Mouse (Mus musculus) induced T-regulatory cell, adult 2 months (primary cell): Measurements from ENCODE around the gene Olfr666.
"Not testable (repeated sequence)": the region's sequence is repeated elsewhere in the genome, so short reads cannot be mapped to it uniquely, and the experiment has no call there.

Source experiments
- DNase-seq: peaks from one replicate; pipeline ENCODE4 v3.0.0-alpha.2; 2012; ENCODE audit warnings: low read depth

The Olfr666 gene

DNA sequence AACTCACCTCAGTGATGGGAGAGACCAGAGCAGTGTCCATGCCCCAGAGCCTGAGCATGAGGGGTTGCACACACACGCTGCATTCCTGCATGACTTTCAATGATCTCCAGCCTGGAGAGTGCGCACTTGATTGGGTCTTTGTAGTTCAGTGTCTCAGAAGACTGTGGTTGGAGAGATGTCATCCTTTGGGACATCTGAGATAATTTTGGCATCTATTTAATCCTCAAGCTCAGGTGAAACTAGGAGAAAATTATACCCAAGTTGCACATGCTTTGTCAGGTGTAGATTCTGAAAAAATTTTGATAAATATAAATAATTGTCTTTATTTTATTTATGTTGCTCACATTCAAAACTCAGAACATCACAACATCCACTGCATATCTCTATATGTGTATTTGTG lies at the start of gene Olfr666:
TSS of gene Olfr666 (minus strand) at position 101 of the 400 bp plus-strand sequence.
- DNase-seq, result no peak

DNA sequence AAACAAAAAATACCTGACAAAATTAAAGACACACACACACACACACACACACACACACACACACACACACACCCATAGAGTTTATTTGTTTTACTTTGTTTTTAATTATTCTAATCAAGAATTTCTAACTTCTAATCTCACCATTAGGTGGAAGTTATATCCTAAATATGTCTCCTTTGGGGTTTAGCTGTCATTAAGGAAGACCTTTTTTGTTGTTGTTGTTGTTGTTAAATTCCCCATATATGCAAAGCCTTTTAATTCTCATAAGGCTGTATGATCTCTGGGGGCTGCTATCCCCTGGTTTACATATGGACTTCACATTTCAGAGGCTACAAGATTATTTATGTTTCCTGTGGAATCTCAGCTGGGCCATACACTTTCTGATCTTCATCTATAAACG lies 38.2 kb upstream of the Olfr666 start, which contains the start of gene Olfr669:
TSS of gene Olfr669 (plus strand) at position 301 of the 400 bp plus-strand sequence.
- DNase-seq, result no peak

DNA sequence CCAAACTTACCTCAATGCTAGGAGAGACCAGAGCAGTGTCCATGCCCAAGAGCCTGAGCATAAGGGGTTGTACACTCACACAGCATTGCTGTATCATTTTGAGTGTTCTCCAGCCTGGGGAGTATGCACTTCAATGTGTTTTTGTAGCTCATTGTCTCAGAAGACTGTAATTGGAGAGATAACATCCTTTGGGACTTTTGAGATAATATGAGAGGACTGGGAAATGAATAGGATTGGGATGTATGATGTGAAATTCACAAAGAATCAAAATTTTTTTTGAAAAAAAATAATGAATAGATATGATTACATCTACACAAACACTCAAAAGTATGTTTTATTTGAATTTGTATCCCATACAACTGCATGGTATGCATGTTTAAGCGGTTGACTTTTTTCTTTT lies 32.2 kb upstream of the Olfr666 start, which contains the start of gene Olfr668:
TSS of gene Olfr668 (minus strand) at position 101 of the 400 bp plus-strand sequence.
- DNase-seq, result no peak

DNA sequence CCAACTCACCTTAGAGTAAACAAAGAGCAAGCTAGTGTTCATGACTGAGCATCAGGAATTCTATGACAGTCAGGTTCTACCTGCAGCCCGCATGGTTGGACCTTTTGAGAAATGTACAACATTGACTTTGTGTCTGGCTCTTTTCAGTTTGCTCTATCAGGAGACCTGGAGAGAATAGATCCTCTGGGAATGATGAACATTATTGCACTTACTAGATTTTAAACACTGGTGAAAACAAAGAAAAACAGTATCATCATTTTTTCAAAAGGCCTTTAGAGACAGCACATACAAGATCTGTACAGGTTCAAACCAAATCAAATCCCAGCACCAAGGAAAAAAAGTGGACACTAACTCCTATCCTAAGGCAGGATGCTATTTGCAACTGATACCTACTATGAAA lies 25.6 kb upstream of the Olfr666 start, which contains the start of gene Olfr667:
TSS of gene Olfr667 (minus strand) at position 101 of the 400 bp plus-strand sequence.
- DNase-seq, result no peak

DNA sequence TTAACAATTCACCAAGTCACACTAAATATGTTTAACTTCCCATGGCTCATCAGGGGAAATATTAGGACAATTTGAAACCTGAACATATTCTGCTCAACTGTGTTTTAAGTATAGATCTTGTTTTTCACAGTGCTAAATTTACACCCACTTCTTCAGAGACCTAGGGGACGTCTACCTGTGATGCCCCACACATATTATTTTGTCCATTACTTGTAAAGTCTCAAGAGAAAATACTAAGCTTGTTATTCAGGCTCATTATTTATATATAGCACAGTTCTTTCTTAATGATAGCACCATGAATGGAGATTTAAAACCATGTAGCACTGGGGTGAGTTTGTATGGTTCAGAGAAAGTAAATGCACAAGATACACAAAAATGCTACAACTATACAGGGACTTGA lies 18.0 kb downstream of the Olfr666 start, which contains the start of gene Olfr665:
TSS of gene Olfr665 (plus strand) at position 301 of the 400 bp plus-strand sequence.
- no peak for DNase-seq

DNA sequence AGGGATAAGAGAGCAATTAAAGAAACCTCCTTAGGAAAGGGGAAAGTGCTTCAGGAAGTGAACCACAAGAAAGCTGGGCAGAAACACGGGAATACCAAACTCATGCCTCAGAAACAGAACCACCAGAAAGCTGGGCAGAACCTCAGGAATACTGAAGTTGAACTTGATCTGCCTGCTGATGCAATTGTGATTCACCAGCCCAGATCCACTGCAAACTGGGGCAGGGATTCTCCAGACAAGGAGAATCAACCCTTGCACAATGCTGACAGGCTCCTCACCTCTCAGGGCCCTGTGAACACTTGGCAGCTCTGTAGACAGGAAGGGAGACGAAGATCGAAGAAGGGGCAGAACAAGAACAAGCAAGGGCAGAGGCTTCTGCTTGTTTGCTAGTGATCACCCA lies 34.4 kb downstream of the Olfr666 start:
- no peak for DNase-seq

DNA sequence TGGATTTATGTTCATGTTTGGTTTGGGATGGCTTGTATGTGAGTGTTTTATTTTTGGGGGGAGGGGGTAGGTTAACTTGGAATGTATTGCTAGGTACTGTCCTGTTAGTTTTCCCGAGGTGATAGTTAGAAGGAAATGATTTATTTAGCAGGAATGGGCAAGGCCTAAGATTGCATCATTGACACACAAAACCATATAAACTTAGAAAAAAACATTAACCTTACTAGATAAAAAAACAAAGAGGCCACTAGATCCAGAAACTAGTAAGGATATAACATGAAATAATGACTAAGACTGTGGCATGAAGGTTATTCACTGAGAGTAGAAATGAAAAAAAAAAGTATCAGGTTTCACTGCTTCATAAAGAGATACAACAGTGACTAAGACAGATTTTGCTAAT lies 38.1 kb downstream of the Olfr666 start:
- no peak for DNase-seq

DNA sequence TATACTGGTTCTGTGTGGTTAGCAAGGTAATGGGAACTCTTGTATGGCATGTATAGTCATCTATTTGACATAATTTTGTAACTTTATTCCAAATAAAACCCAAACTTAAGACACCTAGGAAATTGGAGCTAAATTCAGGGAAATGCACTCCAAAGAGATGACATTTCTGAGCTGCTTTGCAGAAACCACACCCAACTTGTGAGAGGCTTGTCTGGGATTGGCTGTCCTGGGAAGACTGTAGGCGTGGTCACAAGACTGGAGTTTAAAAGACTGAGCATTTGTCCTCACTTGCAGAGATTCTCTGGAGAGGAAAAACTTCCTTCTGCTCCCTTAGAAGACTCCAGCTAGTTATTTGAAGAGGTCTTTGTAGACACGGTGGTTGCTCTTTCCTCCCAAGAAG lies 39.0 kb downstream of the Olfr666 start, which contains the start of gene Usp17la:
TSS of gene Usp17la (plus strand) at position 301 of the 400 bp plus-strand sequence.
- DNase-seq, result not testable (repeated sequence)

DNA sequence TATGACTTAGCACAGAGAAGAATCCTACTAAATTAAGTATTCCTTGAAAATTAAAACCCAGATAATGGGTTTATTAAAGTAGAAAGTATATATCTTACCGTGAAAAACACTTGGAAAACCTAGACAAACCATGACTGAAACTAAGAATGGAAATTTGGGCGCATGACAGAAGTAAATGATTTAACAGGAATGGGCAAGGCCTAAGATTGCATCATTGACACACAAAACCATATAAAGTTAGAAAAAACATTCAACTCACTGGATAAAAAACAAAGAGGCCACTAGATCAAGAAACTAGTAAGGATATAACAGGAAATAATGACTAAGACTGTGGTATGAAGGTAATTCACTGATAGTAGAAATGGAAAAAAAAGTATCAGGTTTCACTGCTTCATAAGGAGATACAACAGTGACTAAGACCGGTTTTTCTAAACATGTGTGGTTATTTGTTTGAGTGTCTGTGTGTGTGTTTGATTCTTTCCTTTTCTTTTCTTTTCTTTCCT lies 40.5 kb downstream of the Olfr666 start:
- DNase-seq, result no peak

DNA sequence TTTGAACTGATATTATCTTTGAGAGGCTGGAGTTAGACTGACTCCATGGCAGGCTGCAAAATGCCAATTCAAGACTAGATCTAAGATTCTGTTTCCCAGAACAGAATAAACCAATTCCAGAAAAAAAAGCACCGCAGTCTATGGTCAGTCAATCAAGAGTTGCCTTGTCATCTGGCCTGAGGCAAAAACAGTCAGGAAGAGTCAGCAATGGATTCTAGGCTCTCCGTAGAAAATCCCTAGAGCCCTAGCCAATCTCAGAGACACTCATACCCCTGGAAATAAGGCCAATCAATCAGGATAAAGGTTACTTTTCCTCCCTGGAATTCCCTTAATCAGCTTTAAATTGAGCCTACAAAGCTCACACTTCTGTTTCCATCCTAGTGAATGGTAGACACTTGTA lies 44.2 kb downstream of the Olfr666 start:
- not testable (repeated sequence) for DNase-seq

DNA sequence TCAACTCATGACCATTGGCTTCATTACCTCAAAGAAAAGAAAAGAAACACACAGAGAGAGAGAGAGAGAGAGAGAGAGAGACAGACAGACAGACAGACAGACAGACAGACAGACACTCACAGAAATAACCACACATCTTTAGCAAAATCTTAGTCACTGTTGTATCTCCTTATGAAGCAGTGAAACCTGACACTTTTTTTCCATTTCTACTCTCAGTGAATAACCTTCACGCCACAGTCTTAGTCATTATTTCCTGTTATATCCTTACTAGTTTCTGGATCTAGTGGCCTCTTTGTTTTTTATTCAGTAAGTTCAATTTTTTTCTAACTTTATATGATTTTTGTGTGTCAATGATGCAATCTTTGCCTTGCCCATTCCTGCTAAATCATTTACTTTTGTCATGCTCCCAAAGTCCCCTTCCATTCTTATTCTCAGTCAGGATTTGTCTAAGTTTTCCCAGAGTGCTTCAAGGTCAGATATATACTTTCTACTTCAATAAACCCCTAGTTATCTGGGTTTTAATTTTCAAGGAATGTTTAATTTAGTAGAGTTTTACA lies 51.9 kb downstream of the Olfr666 start:
- DNase-seq, result no peak

DNA sequence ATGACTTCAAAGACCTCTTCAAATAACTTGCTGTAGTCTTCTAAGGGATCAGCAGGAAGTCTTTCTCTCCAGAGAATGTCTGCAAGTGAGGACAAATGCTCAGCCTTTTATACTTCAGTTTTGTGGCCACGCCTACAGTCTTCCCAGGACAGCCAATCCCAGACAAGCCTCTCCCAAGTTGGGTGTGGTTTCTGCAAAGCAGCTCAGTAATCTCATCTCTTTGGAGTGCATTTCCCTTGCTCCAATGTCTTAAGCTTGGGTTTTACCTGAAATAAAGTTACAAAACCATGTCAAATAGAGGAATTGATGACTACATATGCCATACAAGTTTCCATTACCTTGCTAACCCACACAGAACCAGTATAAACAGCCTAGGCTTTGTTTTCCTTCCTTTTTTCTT lies 53.2 kb downstream of the Olfr666 start, which contains the start of gene Usp17lb:
TSS of gene Usp17lb (minus strand) at position 101 of the 400 bp plus-strand sequence.
- DNase-seq, result no peak
